ENCODE assay signal across 8 mouse cellular contexts in the genomic region with DNA sequence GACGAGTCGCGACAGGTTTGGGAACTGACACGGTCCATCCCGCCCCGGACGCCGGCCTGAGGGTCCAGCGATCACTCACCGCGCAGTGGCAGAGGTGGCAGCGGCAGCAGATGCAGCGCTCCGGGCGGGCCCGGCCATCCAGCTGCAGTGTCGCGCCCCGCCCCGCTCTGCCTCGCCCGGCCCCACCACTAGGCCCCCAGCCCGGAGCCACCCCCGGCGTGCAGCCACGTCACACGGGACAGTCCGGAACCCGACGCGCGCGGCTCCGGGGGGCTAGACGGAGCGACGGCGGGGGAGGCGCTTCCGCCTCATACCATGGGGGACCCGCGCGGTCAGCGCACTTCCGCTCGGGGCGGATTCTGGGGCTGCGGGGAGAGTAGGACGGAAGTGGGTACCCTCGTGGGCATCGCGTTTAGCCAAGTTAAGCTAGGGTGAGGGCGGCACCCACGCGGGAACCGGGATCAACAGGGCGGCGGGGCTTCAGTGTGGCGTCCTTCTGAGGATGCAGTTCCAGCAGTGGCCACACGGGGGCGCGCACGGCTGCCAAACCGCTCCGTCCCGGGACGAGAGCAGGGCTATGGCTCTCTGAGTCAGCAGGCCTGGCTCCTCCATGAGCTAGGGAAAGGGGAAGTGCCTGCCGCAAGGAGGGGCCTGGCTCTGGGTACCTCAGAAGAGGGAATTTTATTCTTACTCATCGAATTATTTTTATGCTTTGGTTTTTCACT. TPM values are rescaled to one million over a fixed set of nuclear protein-coding genes. Genes with fewer than 3 reads are reported as not detected.
A peak's percentile ranks its signal among the peaks of the same experiment; 100 is the strongest.
DNase-seq lines count a peak whose midpoint lies in the region; ATAC-seq and TF ChIP-seq lines count a peak whose summit lies in the region.

A gene (minus strand): TSS at position 342 of the 725 bp plus-strand sequence.

- peaks cover 20% of the 10 kb centered on the region for H3K4me1 ChIP-seq in hindbrain, postnatal 0 days (ENCODE audit: insufficient read depth, low read length)

- WGBS in hindbrain, postnatal 0 days = under 1% methylated on average over 59 of the region's 69 CpGs

- peak; percentile 81 for DNase-seq in WW6 (ENCODE audit: low read depth, low spot score)
- peak; percentile 97 for DNase-seq in cerebellum, postnatal 4 days (ENCODE audit: low spot score in 2 of 2)
- DNase-seq in gastrocnemius, adult 2 months = peak; percentile 97
- DNase-seq in hindbrain, postnatal 0 days (ENCODE audit: low spot score) = peak; percentile 97
- peak; percentile 95 to 97 for DNase-seq in left cerebral cortex, adult 2 months (ENCODE audit: extremely low spot score in 1 of 2, low spot score in 2 of 2)
- DNase-seq in right cerebral cortex, adult 2 months (ENCODE audit: low spot score in 2 of 2) = peak; percentile 96 to 97
- DNase-seq in urinary bladder, postnatal 14 days (ENCODE audit: low spot score) = peak; percentile 95

- peak within 1 kb of the TSS; percentile 95 for H3K27ac ChIP-seq in gastrocnemius, adult 2 months
- H3K27ac ChIP-seq in hindbrain, postnatal 0 days = peak within 1 kb of the TSS; percentile 83
- peak within 1 kb of the TSS; percentile 80 for H3K27ac ChIP-seq in left cerebral cortex, adult 2 months

- no peaks in the 10 kb centered on the region for H3K9me3 ChIP-seq in hindbrain, postnatal 0 days (ENCODE audit: low read length)

- peak within 1 kb of the TSS; percentile 72 for H3K9ac ChIP-seq in hindbrain, postnatal 0 days (replicated peaks; ENCODE audit: low read length)

- peak within 1 kb of the TSS; percentile 86 for H3K4me3 ChIP-seq in gastrocnemius, adult 2 months
- peak within 1 kb of the TSS; percentile 70 for H3K4me3 ChIP-seq in hindbrain, postnatal 0 days (ENCODE audit: low read length)
- peak within 1 kb of the TSS; percentile 89 for H3K4me3 ChIP-seq in left cerebral cortex, adult 2 months

- peak within 1 kb of the TSS; percentile 67 for H3K4me2 ChIP-seq in hindbrain, postnatal 0 days (ENCODE audit: low read depth, low read length)

- H3K36me3 ChIP-seq in hindbrain, postnatal 0 days (ENCODE audit: insufficient read depth, low read length) = no peaks in the 10 kb centered on the region; the same call in 1 of the 2 replicates

- intact Hi-C loops in gastrocnemius, adult 2 months (cut with DNase I) = loop anchor here (1.0 kb wide), 2 partner anchors 16 to 31 kb away; a partner anchor contains a TSS
- intact Hi-C loops in left cerebral cortex, adult 2 months (cut with DNase I) = loop anchor here (1.0 to 5.0 kb wide), 3 partner anchors 31 to 877 kb away; a partner anchor contains a TSS

- TF ChIP-seq CTCF in gastrocnemius, adult 2 months (IDR thresholded peaks at IDR 0.05) = no peak
- TF ChIP-seq CTCF in hindbrain, postnatal 0 days (IDR thresholded peaks at IDR 0.05; ENCODE audit: low read depth) = peak; percentile 100
- TF ChIP-seq CTCF in left cerebral cortex, adult 2 months (IDR thresholded peaks at IDR 0.05) = no peak; the same call in none of the 2 replicates

- H3K27me3 ChIP-seq in hindbrain, postnatal 0 days (ENCODE audit: insufficient read depth, low read length) = no peaks in the 10 kb centered on the region

- peak; percentile 98 for ATAC-seq in hindbrain, postnatal 0 days
- peak; percentile 93 for ATAC-seq in megakaryocyte, adult 5-6 weeks (ENCODE audit: poor library complexity, severe bottlenecking)

RNA-seq across cellular contexts. Expression of the gene that starts here (rescaled TPM):
- total RNA-seq in gastrocnemius, adult 2 months (2021) = 10 to 100 TPM; 18.7 to 22.0 TPM
- 37.1 and 42.7 TPM in 2 replicates for total RNA-seq in hindbrain, postnatal 0 days (2014; rRNA removed)
- polyA plus RNA-seq in hindbrain, postnatal 0 days (2015; fragmentation: Nextera tagmentation; extraction: Ambion mirVana) = 22.6 and 24.4 TPM in 2 replicates
- 10 to 100 TPM; 30.1 to 32.3 TPM for total RNA-seq in left cerebral cortex, adult 2 months (2021)
- total RNA-seq in megakaryocyte, adult 5-6 weeks (2015) = 8.4 and 15.6 TPM in 2 replicates
- 6.5 and 10.9 TPM in 2 replicates for total RNA-seq in megakaryocyte, adult 5-6 weeks (2017)

Comparison
In these comparisons a context has a peak if more than half of its experiments do, and no peak if none do; other contexts are left out.
1. Peak in every context shown above with its lines: DNase-seq, ATAC-seq, H3K4me3 ChIP-seq and H3K27ac ChIP-seq.